Mouse (Mus musculus) liver, postnatal 0 days (tissue): ENCODE measurements around the gene 1700014D04Rik.

Experiments
- CTCF ChIP-seq: sonication (generic); IDR thresholded peaks from 2 replicates; pipeline ENCODE4 v1.5.1; 2016; ENCODE audit warnings: antibody characterized with exemption, low read depth
- EP300 ChIP-seq: IDR thresholded peaks from 2 replicates; pipeline ENCODE4 v1.6.1; 2016; ENCODE audit warnings: antibody characterized with exemption, low read depth, mild to moderate bottlenecking

DNA sequence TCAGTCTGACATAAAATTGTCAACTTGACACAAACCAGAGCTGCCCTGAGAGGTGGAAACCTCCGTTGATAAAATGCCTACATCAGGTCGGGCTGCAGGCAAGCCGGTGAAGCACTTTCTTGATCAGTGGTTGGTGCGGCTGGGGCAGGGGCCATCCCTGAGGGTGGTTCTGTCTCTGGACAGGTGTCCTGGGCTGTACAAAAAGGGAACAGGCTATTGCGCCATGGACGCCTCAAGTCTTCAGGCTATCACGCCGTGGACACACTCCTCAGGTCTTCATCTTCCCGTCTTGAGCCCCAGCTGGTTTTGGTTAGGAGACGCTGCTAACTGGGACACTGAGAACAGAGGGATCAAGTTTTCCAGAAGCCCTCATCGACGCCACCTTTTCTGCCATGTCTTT, 3.8 kb upstream of the 1700014D04Rik start:
- TF ChIP-seq CTCF = no peak
- no peak for TF ChIP-seq EP300
